Mouse (Mus musculus) monocyte, adult 2 months (primary cell): Measurements from ENCODE around the gene Cenpl.

ENCODE experiments used
- DNase-seq, 2 experiments: peaks; one replicate each; pipeline ENCODE4 v3.0.0; 2022; ENCODE audit warnings: low spot score in 2 of 2, low read depth in 1 of 2

Gene Cenpl

DNA sequence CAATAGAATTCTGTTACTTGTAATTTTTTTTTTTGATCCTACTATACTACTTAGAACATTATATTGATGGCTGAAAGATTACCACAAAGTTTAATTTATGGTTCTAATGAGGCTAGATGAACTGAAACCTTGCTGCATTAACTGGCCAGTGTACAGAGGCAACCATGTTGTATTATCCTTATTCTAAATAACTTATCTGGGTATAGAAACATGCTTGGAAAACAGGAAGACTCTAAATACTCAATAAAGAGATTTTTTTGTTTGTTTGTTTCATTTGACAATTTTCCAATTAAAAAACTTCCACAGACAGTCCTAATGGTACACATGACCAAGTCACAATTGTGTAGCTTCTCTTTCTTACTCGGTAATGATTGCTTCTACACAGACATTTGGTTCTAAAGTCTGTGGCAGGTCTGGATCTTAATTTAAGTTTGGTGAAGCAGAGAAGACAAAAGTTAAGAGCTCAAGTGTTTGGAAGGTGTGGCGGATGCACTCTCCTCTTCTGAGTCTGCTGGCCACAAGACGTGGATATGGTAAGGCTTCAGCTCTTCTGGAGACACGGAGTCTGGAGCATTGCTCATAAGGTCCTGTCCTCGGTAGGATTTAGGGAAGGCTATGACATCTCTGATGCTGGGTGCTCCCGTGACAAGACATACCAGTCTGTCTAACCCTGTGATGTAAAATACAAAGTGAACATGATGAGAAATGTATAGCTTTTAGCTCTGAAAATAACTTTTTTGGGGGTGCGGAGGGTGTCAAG, 29.1 kb upstream of the Cenpl start:
- DNase-seq: no peak

DNA sequence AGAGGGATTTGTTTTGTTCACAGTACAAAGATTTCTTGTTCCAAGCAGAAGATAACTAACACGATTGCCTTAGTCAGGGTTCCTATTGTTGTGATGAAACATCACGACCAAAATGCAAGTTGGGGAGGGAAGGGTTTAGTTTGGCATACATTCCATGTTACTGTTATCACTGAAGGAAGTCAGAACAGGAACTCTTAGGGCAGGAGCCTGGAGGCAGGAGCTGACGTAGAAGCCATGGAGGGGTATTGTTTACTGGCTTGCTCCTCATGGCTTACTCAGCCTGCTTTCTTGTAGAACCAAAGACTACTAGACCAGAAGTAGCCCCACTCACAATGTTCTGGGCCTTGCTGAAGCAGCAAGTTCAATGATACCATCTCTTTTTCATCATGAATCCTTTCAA, 23.5 kb upstream of the Cenpl start:
- no peak for DNase-seq

DNA sequence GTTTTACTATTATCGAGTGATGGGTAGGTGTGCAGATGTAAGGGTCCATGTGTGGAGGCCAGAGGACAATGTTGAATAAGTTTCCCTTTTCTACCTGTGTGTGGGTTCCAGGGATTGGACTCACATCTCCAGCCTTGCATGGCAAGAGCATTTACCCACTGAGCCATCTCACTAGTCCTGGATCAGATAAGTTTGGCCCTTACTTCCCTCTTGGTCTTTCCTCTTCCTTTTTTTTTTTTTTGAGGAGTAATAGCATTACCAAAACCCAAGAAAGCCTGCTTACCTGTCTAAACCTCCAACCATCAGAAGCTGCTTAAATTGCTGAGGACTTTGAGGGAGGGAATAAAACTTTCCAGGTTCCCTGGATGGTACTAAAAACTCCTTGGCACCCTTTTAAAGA, 13.3 kb upstream of the Cenpl start:
- DNase-seq: no peak

DNA sequence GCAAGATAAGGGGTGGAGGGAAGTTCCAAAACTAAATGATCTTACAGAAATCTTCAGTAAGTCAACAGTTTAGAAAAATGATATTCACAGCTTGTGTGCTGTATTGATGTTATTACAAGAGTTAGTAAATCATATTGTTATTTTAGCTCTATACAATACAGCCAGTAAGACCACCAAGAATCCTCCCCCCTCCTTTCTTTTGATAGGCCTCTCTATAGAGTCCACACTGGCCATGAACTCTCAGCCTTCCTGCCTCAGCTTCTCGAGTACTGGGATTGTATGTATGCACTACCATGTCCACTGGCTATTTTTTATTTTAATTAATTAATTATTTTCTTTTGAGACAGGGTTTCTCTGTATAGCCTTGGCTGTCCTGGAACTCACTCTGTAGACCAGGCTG, 7.2 kb upstream of the Cenpl start:
- DNase-seq: no peak

DNA sequence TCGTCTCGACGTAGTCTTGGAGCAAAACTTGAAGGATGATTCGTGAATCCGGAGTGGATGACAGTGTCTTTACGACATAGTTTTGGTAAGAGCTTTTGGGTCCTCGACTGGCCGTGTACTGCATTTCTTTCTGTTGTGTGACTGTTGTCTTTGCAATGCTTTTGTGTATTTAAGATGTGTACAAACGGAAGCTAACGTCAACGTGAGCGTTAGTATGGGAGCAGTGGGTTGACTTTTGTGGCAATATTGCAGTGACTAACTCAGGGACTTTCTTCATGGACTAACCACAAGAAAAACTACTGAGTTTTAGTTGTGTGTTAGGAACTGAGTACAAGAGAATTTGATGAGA, 733 bp downstream of the Cenpl start:
- DNase-seq: no peak

DNA sequence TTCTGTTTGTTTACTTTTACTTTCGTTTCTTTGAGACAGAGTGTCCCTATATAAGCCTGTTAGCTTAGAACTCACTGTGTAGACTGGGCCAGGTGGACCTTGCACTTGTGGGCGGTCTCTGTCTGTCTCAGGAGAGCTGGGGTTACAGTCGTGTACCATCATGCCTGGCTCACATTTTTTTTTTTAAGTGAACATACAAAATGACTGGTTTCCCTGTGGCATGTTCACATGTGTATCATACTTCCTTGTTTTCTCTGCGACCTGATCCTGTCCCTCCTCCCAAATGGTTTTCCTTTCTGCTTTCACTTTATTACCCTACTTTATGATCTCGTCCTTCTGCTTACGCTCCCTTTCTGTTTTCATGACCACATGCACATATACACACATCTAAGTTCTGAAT, 5.7 kb downstream of the Cenpl start:
- DNase-seq: no peak

DNA sequence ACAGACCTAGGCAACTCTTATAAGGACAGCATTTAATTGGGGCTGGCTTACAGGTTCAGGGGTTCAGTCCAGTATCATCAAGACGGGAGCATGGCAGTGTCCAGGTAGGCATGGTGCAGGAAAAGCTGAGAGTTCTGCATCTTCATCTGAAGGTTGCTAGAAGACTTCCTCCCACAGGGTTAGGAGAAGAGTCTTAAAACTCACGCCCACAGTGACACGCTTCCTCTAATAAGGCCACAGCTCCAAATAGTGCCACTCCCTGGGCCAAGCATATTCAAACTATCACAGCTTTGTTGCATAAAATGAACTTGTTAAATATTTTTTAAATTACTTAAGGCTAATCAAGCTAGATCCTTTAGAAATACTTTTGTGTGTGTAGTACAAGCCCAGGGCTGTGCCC, 6.7 kb downstream of the Cenpl start:
- no peak for DNase-seq

DNA sequence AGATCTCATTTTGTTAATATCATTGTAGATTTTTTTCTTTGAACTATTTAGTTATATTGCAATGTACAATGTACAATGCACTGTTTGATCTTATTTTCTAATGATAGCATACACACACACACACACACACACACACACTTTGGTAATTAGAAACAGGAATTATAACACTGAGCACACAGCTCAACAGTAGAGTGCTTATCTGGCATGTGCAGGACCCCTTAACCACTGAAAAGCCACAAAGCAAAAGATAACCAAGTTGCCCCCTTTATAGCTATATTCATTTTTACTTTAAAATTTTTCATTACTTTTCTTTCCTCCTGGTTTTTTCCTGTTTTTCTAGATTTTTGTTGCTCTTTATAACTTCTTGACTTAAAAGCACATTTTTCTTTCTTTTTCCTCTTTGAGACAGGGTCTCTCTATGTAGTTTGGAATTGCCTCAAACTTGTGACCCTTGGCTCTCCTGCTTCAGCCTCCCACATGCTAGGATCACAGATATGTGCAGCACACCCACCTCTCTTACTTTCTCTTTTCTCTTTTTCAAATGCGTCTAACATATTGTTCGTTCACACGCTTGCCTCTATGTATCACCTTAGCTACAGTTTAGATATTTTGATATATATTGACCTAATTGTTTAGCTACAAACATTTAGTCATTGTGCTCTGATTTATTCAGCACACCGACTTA, 29.4 kb downstream of the Cenpl start:
- DNase-seq: no peak

DNA sequence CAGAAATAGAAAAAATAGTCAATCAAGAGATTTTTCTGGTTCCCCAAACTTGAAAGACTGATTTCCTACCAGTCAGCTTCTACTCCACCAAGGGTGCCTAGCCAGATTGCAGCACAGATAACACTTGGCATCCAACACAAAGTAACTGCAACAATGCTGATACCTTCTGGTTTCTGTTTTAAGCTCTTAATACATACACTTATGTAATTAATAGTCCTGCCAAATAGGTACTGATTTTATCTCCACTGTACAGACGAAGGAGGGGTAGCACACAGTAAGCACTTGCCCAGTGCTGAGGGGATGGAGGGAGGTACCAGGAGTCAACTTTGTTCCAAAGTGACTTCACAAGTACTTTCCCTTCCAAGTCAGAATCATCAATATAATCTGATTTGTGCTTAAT, 33.3 kb downstream of the Cenpl start:
- no peak for DNase-seq

DNA sequence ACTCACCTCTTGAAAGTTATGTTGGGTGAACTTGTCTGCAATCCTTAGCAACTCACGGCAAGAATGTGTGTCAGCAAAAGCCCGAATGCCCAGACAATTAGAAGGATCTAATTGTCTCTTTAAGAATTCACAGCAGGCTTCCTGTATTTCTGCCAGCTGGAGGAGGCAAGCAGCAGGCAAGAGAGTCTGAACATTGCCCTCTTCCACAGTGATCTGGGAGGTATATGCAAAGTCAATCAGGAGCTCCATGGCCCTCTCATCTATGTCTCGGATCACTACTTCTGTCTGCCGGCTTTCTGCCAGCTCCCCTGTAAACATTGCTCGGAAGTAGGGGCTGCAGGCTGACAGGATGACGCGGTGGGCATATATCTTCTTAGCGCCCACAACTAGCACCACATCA, 38.7 kb downstream of the Cenpl start:
- no peak for DNase-seq

DNA sequence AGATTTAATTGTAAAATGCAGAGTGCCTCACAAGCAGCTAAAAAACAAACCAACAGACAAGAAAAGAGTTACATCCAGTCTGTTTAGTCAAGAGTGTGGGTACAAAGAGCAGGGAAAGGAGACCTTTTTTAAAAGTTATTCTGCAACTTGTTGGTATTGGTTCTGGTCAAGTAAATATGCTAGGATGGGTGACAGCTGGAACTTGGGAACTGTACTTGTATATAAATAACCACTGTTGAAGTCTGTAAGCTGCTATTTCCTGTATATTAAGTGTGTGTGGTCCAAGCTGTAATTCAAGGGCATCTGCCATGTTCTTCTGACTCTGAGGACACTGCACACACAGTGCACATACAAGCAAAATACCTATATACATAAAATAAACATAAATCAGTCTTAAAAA, 44.1 kb downstream of the Cenpl start:
- DNase-seq: no peak

DNA sequence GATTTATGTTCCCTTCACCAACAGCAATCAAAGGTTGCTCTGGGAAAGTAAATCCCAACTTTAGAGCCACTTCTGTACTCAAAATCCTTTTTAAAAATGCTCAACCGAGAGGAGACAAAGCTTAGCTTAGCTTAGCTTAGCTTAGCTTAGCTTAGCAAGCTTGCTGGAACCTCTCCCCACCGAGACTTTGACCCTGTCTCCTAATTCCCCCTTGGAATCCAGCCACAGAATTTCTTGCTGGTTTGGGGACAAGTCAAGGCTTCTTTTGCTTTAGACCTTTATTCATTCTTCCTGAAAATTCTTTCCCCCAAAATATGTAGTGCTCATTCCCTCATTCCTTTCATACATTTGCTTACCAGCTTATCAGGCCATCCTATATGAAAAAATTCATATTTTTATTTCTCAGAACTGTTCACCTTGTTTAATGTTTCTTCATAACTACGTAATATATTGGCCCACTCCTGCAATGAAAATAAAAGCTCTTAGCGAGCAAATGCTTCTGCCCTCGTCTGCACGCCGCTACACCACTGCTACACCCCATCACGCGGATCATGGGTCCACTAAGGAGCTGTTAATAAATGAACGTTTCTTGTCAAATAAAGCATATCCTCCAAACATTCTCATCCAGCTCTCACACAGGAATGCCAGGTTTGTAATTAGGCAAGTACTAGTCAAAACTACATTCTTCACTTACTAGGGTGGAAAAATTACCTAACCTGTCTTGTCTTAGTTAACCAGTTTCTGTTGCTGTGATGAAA, 52.3 kb downstream of the Cenpl start:
- no peak for DNase-seq

DNA sequence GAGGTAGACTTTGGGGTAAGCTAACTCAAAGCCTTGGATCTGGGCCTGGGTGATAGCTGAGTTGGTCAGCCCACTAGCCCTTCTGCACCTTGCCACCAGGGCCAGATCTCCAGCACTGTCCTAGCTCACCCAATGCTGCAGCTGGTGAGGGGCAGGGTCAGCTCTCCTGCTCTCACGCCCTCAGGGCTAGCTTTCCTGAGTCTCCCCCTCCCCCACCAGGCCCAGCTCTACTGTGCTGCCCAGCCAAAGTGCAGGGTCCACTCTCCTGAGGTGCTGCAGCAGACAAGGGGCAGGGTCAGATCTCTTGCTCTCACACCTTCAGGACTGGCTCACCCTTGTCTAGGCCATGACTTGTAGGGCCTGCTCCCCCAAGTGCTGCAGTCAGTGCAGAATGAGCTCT, 55.9 kb downstream of the Cenpl start:
- DNase-seq: no peak

DNA sequence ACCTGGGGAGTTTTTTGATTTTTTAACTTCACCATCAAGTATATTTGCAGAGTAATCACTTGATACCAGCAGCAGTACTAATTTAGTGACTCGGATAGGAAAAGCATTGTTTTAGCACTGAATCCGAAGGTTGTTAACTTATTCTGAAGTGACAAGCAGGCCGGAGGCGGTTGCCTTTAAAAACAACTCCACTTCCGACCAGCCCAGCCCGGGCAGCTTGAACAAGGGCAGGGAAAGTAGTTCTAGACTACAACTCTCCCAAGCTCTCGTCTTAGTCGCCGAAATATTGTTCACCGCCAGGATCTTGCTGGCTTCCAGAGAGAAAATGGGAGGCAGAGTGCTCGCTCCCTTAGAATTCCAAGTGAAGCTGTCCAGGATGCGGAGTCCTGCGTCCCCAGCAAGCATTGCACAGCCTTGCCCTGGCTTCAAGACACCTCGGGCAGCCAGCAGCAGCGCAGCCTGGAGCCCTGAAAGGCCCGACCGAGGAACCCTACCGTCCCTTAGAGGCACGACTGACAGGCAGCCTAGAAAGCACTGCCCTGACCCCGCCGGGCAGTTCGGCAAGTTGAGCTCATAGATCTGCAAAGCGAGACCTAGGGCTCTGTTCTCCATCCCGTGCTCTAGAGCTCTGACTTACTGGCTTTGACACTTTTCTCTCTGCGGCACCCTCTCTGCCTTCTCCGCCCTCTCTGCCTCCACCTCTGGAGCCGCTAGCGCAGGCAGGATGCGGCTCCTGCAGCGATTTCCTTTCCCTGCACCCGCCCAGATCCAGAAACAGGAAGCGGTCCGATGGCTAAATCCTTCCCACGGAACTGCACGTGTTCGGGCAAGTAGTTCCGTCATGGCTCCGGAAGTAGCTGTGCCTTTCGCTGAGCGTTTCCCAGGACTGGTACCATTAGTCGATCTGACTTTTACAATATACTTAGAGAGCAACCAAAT, 60.5 kb downstream of the Cenpl start, which contains the start of gene Klhl20:
Gene Klhl20, minus strand, starts transcription at position 786 of the 939 bp plus-strand sequence.
- DNase-seq: peak; percentile 85 to 88
